Mouse (Mus musculus): Measurements from ENCODE around the gene Gm5431.

- TF ChIP-seq POLR2A (IDR thresholded peaks at IDR 0.05; ENCODE audit: borderline replicate concordance, extremely low read depth, insufficient read depth, insufficient read length, poor library complexity, severe bottlenecking) = no peak
- TF ChIP-seq CTCF (IDR thresholded peaks at IDR 0.05; ENCODE audit: borderline replicate concordance, extremely low read depth, insufficient read depth, insufficient read length) = no peak
These were observed 55.1 kb downstream of the Gm5431 start for GRCm38 (mm10) chr11:48846881-48847280.

All from brain, embryonic 14.5 days (tissue).